Mouse (Mus musculus): ENCODE measurements at regions not wholly inside any gene's neighbourhood (a gene's known extent, or its start where the extent isn't known, plus 50 kb on each side); places are given as distances from the start of the nearest gene placed in this dataset.

GRCm38 (mm10) chr13:84066960-84067665, 155.0 kb upstream of the Tmem161b start:
- DNase-seq, result no peak

- DNase-seq, result no peak
Observed at GRCm38 (mm10) chr13:84068365-84068764, 153.7 kb upstream of the Tmem161b start.

Small RNAs in the stretch of these regions (microRNA-seq; reads per million reads assigned to microRNA genes)
- 0 reads per million in 2 experiments for gene Mir9-2
